Mouse (Mus musculus): ENCODE measurements around the gene Fanca. TPM values are rescaled to one million over a fixed set of nuclear protein-coding genes. Genes with fewer than 3 reads are reported as not detected.
A peak's percentile ranks its signal among the peaks of the same experiment; 100 is the strongest.

Gene Fanca
- total and polyA plus RNA-seq, 3 experiments = 21.9 to 57.8 (median 39.2) TPM

DNA sequence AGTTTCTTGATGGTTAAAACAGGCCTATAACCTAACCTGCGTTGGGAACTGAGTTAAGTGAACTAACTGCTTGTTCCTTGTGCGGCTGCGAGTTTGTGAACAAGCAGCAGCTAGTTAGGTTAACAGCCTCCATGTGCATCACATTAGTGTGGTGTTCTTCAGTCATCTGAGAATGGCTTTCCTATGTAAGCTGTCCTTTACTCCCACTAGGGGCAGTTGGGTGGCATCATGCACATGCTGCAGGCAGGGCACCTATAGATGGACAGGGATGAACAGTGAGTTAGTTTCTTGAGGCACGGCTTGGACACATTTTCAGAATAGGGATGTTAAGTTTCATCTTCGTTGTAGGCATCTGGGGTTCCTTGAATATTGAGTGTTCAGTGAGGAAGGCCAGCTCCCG lies 63.2 kb downstream of the Fanca start:
- Histone ChIP-seq H3K79me2 (replicated peaks; ENCODE audit: control insufficient read depth, extremely low read depth, insufficient read depth, poor library complexity, severe bottlenecking) (no peaks in the 10 kb centered on the region), H3K4me3 (replicated peaks in 1 of 3; ENCODE audit: low read depth in 2 of 3, low read length in 2 of 3, poor library complexity in 1 of 3) (peak overlapping the region; percentile 75 to 89 (median 87)), H3K36me3 (replicated peaks in 1 of 2; ENCODE audit: control insufficient read depth in 1 of 2, insufficient read depth in 1 of 2, low read length in 1 of 2) (peaks cover 37 to 62% of the 10 kb centered on the region in 2 experiments), H3K4me2 (ENCODE audit: insufficient read depth, low read depth, poor library complexity, severe bottlenecking) (peak overlapping the region; percentile 87), H3K27ac (ENCODE audit: insufficient read depth, low read depth) (no peak overlapping the region), H3K9me3 (replicated peaks; ENCODE audit: low read length) (no peaks in the 10 kb centered on the region), H3K27me3 (replicated peaks) (no peaks in the 10 kb centered on the region), H3K9ac (ENCODE audit: insufficient read depth, low read depth) (peak overlapping the region; percentile 46; the same call in 1 of the 2 replicates), H3K4me1 (ENCODE audit: control insufficient read depth in 1 of 2, insufficient read depth in 2 of 2) (peaks cover 13 to 41% of the 10 kb centered on the region in 2 experiments)
- no peak for DNase-seq (ENCODE audit: extremely low read depth)
- dilution Hi-C loops (cut with MboI; ENCODE audit: extremely low pct_ligation_motif_present, extremely low pct_unique_long_range_greater_than_20kb, low sequenced_read_pairs) (no loop called here), in situ Hi-C loops (cut with MboI; ENCODE audit: low pct_ligation_motif_present, low pct_unique_long_range_greater_than_20kb, low sequenced_read_pairs) (no loop called here)
- no peak for TF ChIP-seq JUN (IDR thresholded peaks at IDR 0.05; ENCODE audit: insufficient read depth, low read depth, low read length)
- no peak for TF ChIP-seq GABPA (IDR thresholded peaks at IDR 0.05; ENCODE audit: insufficient replicate concordance, low read depth, low read length)
- TF ChIP-seq KAT2A (IDR thresholded peaks at IDR 0.05; ENCODE audit: insufficient replicate concordance, low read length) = no peak
- TF ChIP-seq NRF1 (IDR thresholded peaks at IDR 0.05; ENCODE audit: low read depth, low read length) = no peak
- TF ChIP-seq JUND (conservative IDR thresholded peaks at IDR 0.05; ENCODE audit: low read depth, low read length) = no peak
- no peak for TF ChIP-seq USF2 (conservative IDR thresholded peaks at IDR 0.05; ENCODE audit: low read depth, low read length)
- no peak for TF ChIP-seq ZMIZ1 (IDR thresholded peaks at IDR 0.05; ENCODE audit: low read depth, low read length)
- TF ChIP-seq UBTF (IDR thresholded peaks at IDR 0.05; ENCODE audit: low read depth, low read length) = no peak
- no peak for TF ChIP-seq CHD2 (IDR thresholded peaks at IDR 0.05; ENCODE audit: low read length)
- TF ChIP-seq MYC (IDR thresholded peaks at IDR 0.05; ENCODE audit: low read depth, low read length) = no peak
- TF ChIP-seq CHD1 (IDR thresholded peaks at IDR 0.05; ENCODE audit: low read depth, low read length) = no peak
- TF ChIP-seq MXI1 (IDR thresholded peaks at IDR 0.05; ENCODE audit: low read depth, low read length) = no peak
- no peak for TF ChIP-seq ZC3H11A (IDR thresholded peaks at IDR 0.05; ENCODE audit: low read depth, low read length)
- TF ChIP-seq SMC3 (IDR thresholded peaks at IDR 0.05; ENCODE audit: low read depth, low read length) = no peak
- TF ChIP-seq MAX (IDR thresholded peaks at IDR 0.05; ENCODE audit: low read length) = no peak
- TF ChIP-seq IRF4 (IDR thresholded peaks at IDR 0.05; ENCODE audit: low read depth, low read length) = no peak
- TF ChIP-seq CTCF (conservative IDR thresholded peaks at IDR 0.05 in 1 of 2, IDR thresholded peaks at IDR 0.05 in 1 of 2; ENCODE audit: low read depth in 2 of 2, low read length in 2 of 2) = no peak
- no peak for TF ChIP-seq POLR2AphosphoS2 (IDR thresholded peaks at IDR 0.05; ENCODE audit: low read depth, low read length)

GRCm38 (mm10) chr8:123254099-123254885 lies 64.1 kb downstream of the Fanca start, which contains the start of the genes Zfp276 and Vps9d1:
TSS of gene Zfp276 (plus strand) at chr8:123254195.
TSS of gene Vps9d1 (minus strand) at chr8:123254348.
- Histone ChIP-seq H3K4me3 (replicated peaks in 1 of 3; ENCODE audit: low read depth in 2 of 3, low read length in 2 of 3, poor library complexity in 1 of 3) (peak within 1 kb of the TSS; percentile 75 to 89 (median 87)), H3K27ac (ENCODE audit: insufficient read depth, low read depth) (peak within 1 kb of the TSS; percentile 1; the same call in 1 of the 2 replicates), H3K36me3 (replicated peaks in 1 of 2; ENCODE audit: control insufficient read depth in 1 of 2, insufficient read depth in 1 of 2, low read length in 1 of 2) (peaks cover 35 to 57% of the 10 kb centered on the region in 2 experiments), H3K4me1 (ENCODE audit: control insufficient read depth in 1 of 2, insufficient read depth in 2 of 2) (peaks cover 13 to 41% of the 10 kb centered on the region in 2 experiments), H3K4me2 (ENCODE audit: insufficient read depth, low read depth, poor library complexity, severe bottlenecking) (peak within 1 kb of the TSS; percentile 92), H3K9ac (ENCODE audit: insufficient read depth, low read depth) (peak within 1 kb of the TSS; percentile 88), H3K79me2 (replicated peaks; ENCODE audit: control insufficient read depth, extremely low read depth, insufficient read depth, poor library complexity, severe bottlenecking) (no peaks in the 10 kb centered on the region), H3K9me3 (replicated peaks; ENCODE audit: low read length) (no peaks in the 10 kb centered on the region), H3K27me3 (replicated peaks) (no peaks in the 10 kb centered on the region)
- in situ Hi-C loops (cut with MboI; ENCODE audit: low pct_ligation_motif_present, low pct_unique_long_range_greater_than_20kb, low sequenced_read_pairs) = no loop called here
- dilution Hi-C loops (cut with MboI; ENCODE audit: extremely low pct_ligation_motif_present, extremely low pct_unique_long_range_greater_than_20kb, low sequenced_read_pairs) = no loop called here
- peak; percentile 73 for DNase-seq (ENCODE audit: extremely low read depth)
- peak; percentile 49; the same call in 1 of the 2 replicates for TF ChIP-seq NRF1 (IDR thresholded peaks at IDR 0.05; ENCODE audit: low read depth, low read length)
- no peak for TF ChIP-seq PAX5 (IDR thresholded peaks at IDR 0.05; ENCODE audit: low read length)
- no peak for TF ChIP-seq ETS1 (conservative IDR thresholded peaks at IDR 0.05; ENCODE audit: low read depth, low read length)
- TF ChIP-seq JUND (conservative IDR thresholded peaks at IDR 0.05; ENCODE audit: low read depth, low read length) = no peak
- TF ChIP-seq MAFK (IDR thresholded peaks at IDR 0.05; ENCODE audit: insufficient replicate concordance, low read length) = no peak
- no peak for TF ChIP-seq USF2 (conservative IDR thresholded peaks at IDR 0.05; ENCODE audit: low read depth, low read length)
- no peak for TF ChIP-seq TBP (conservative IDR thresholded peaks at IDR 0.05; ENCODE audit: low read depth, low read length)
- no peak for TF ChIP-seq MAZ (IDR thresholded peaks at IDR 0.05; ENCODE audit: low read depth, low read length)
- TF ChIP-seq ZMIZ1 (IDR thresholded peaks at IDR 0.05; ENCODE audit: low read depth, low read length) = peak; percentile 30; the same call in 1 of the 2 replicates
- peak; percentile 55; the same call in 1 of the 2 replicates for TF ChIP-seq TCF12 (IDR thresholded peaks at IDR 0.05; ENCODE audit: low read depth, low read length)
- TF ChIP-seq ZKSCAN1 (IDR thresholded peaks at IDR 0.05; ENCODE audit: borderline replicate concordance, low read depth, low read length) = no peak
- TF ChIP-seq CHD1 (IDR thresholded peaks at IDR 0.05; ENCODE audit: low read depth, low read length) = no peak
- no peak for TF ChIP-seq E2F4 (IDR thresholded peaks at IDR 0.05; ENCODE audit: insufficient replicate concordance, low read depth, low read length)
- TF ChIP-seq MEF2A (IDR thresholded peaks at IDR 0.05; ENCODE audit: borderline replicate concordance, low read depth, low read length) = peak; percentile 39; the same call in 1 of the 2 replicates
- no peak; the same call in 1 of the 2 replicates for TF ChIP-seq NELFE (IDR thresholded peaks at IDR 0.05; ENCODE audit: low read depth, low read length)
- no peak for TF ChIP-seq CTCF (conservative IDR thresholded peaks at IDR 0.05 in 1 of 2, IDR thresholded peaks at IDR 0.05 in 1 of 2; ENCODE audit: low read depth in 2 of 2, low read length in 2 of 2)
- no peak for TF ChIP-seq ZC3H11A (IDR thresholded peaks at IDR 0.05; ENCODE audit: low read depth, low read length)
- TF ChIP-seq ELF1 (IDR thresholded peaks at IDR 0.05; ENCODE audit: low read depth, low read length) = peak; percentile 49; the same call in 1 of the 2 replicates
